Mouse (Mus musculus) frontal cortex, adult 2 months (tissue): ENCODE results near the gene Sh3d21. TPM values are rescaled to one million over a fixed set of nuclear protein-coding genes. Genes with fewer than 3 reads are reported as not detected.

Source experiments
- DNase-seq, 2 experiments: peaks; one replicate each; pipeline ENCODE4 v3.0.0; 2022; ENCODE audit warnings: low spot score in 1 of 2; ENCODE audit errors: extremely low spot score in 1 of 2
- polyA plus RNA-seq: library from polyadenylated mRNA; depleted of rRNA; stranded (reverse); fragments of >200 nt; gene quantifications from 2 replicates; pipeline ENCODE4 v1.2.3, GENCODE M21; 2012; rRNA removed

Gene Sh3d21
- polyA plus RNA-seq, 1 experiment: 1.0 TPM

DNA sequence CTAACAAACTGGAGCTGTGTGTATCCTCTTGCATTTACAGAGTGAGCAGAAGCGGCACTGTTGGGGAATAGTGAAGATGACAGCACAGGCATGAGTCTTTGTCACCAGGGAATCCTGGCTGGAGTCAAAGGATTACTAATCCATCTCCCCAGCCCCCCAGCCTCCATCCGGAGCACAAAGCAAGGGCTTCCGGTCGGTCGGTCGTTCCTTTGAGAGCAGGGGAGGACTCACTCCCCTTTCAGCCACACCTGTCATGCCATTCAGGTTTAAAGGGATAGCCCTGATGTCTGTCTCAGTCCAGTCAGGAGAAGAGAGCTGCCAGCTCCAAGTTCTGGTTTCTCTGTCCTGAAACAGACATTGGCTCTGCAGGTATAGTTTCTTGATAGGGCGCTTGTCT lies 52.1 kb downstream of the Sh3d21 start:
- DNase-seq: no peak

DNA sequence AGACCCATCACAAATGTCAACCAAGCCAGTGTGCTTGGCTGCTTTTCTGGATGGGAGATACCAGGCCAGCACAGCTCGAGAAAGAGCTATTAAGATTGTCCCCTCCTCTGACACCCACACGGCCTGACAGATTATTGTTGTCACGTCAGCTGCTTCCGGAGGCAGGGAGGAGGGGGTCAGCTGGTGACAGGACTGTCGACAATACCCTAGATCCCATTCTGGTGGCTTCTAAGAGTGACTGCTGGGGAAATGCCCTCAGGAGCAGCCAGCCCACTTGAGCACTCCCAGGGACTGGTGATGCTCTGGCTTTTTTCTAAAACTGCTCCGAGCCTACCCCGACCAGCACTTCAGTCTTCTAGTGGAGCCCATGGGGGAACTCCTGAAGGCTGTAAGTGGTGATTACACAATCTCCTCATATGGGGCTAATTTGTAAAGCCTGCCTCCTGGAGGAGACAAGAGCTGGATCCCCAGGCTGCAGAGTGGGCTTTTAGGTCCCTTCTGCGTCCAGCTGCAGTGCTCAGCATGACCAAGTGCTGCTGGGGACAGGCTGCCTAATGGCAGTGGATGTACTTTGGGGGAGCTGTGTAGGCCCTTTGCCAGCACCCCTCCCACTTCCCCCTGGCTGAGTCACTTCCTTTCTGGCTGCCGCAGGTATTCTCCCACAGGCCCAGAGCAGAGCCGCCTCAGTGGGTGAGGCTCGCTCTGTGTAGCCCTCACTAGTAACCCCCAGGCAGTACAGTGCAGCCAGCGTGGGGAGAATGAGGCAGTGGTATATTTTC lies 52.7 kb downstream of the Sh3d21 start:
- peak; percentile 56 to 88 for DNase-seq

DNA sequence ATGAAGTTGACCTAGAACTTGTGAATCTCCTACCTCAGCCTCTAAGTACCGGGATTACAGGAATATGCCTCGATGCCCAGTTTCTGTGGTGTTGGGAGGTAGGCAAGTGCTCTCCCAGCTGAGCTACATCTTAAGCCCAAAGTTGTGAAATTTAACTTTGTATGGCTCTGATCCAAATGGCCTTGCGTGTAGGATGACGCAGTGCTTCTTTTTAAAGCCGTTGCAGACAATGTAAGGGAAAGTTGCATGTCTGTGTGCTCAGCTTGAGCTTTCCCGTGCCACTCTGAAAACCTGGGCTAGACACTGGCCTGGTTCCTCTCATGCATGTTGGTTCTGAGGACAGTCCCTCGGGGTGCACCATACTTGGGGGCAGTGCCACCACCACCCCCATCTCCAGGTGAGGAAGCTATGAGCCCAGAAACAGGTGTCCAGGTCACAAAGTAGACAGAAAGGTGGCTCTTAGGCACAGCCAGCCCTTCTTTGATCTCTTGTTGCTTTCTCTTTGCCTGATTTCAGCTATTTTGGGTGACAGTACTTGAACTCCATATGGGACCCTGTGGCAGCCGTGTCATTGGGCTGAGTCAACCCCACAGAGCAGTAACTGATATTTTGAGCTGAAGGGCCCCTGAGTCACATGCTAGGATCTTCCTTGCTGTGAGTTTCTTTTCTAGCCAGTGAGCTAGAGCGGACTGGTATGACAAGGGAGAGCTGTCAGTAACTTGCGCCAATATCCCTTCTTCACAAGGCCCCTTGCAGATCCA lies 53.5 kb downstream of the Sh3d21 start:
- DNase-seq: no peak

DNA sequence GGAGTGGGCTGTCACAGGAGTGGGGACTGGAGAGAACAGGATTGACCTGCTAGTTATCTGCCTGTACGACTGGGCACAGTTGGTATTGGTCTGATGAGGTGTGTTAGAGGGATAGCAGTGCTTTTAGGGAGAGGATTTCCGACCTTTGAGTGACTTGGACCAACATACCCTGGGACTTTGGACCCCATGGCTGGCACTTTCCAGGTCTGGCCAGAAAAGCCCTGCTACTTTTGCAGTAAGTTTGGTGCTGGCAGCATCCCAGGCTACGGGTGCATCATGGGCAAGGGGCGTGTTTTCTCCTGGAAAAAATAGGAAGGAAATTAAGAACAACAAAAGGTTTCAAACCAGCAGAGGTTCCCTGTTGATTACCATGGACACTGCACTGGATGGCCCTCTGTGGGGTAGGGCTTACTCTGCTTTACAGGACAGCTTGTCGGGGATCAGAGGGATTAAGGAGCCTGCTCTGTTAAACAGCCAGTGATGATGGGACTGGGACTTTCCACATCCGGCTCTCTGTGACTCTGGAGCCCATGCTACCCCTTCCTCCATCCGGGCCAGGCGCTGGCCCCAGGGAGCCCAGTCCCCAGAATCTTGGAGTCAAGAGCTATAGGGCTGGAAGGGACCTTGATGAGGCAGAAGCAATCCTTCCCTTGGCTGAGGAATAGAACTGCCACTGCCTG lies 55.1 kb downstream of the Sh3d21 start:
- no peak for DNase-seq

DNA sequence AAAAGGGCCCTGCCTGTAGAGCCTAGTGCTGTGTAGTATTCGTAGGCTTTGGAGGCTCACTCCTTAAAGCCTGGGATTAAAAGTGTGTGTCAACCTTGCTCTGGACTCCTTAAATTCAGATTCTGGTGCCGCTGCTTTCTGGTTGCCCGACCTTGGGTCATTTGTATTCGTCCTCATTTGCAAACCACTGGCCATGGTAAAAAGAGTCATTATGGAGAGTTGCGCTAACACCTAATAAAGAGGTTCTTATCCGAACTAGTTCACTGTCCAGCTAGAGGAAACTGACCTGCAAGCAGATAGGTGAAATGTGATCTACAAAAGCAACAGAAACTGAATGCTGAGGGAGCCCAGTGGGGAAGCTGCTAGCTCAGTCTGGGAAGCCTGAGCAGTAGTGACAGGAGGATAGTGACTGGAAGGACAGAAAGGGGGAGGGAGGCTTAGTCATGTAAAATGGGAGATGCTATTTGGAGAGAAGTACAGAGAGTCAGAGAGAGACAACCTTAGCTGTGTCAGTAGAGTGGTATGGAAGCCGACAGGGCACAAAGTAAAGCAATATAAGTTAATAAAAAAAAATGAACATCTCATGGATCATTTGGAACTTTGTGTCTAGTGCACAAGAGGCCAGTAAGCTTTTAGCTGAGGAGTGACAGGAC lies 58.0 kb downstream of the Sh3d21 start:
- no peak for DNase-seq

DNA sequence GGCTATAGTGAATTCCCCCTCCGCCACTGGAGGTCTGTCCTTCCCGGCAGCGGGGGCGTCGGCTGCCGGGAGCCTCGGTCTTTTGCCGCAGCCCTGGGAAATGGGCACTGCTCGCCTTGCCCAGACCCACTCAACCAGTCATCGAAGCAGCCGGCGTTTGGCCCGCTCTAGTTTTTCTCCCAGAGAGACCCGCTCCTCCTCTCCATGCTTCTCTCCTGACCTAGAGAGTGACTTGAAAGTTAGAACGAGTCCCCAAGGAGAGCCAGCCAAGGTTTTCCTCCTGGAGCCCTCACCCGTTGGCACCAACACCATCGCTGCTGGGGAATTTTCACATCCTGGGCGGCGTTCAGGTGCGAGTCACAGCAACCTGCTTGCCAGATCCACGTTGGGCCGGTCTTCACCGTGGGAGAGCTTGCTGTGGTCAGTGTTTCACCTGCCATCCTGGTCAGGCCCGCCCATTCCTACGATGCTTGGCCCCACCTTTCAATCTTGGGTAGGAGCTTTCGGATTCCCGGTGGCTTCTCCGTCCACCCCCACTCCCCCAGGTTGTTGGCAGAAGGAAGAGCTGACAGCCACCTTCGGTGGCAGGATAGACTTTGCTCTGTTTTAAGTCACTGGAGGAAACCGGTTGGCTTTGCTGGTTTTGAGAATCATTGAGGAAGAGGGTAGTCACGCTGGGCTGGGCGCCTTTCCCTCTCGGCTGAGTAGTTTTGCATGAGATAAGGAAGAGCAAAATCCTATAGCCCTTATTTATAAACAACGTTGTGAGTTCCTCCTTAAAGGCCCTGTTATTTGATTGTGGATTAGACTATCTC lies 58.8 kb downstream of the Sh3d21 start:
- DNase-seq: no peak

DNA sequence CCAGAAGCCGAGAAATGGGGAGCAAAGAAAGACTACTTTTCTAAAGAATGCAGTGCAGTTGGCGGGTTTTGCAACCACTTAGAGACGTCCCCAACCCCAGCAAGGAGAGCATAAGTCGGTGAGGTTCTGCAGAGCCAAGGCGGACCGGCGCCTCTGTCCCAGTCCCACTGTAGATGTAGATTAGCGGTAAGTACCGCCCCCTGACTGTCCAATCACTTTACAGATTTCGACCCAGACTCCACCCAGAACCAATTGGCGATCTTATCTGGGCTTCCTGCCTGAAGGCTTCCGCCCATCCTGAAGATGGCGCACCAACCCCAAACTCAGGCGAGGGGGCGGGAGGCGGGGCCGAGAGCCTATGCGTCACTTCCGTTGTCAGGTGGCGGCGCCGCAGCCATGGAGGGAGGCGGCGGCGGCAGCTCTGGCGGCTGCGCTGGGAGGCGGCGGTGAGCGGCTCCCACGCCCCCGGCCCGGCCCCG lies 59.7 kb downstream of the Sh3d21 start, which contains the start of gene Stk40:
Stk40 (plus strand) TSS at position 368 of the 479 bp plus-strand sequence.
- DNase-seq: peak; percentile 95

DNA sequence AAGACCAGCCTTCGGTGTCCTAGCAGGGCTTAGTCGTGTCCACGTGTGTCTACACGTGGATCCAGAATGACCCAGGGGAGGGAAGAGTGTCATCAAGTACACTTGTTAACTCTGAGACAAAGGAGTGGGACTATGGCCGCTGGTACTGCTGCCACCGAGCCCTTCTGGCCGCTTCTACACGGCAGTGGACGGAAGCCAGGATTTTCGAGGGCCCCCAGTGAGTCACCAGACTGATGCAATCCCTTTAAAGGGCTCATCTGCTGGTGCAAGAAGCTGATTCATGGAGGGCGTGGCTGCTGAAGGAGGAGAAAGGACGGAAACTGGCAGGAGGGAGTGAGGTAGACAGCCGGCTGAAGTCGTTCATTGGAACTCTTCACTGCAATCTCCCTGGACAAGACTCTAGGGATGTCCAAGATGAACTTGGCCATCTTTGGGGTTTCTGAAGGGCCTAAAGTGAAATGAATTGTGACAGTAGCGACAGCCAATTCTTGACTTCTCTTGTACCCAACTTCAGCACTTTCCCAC lies 60.2 kb downstream of the Sh3d21 start:
- peak; percentile 79 to 91 for DNase-seq

DNA sequence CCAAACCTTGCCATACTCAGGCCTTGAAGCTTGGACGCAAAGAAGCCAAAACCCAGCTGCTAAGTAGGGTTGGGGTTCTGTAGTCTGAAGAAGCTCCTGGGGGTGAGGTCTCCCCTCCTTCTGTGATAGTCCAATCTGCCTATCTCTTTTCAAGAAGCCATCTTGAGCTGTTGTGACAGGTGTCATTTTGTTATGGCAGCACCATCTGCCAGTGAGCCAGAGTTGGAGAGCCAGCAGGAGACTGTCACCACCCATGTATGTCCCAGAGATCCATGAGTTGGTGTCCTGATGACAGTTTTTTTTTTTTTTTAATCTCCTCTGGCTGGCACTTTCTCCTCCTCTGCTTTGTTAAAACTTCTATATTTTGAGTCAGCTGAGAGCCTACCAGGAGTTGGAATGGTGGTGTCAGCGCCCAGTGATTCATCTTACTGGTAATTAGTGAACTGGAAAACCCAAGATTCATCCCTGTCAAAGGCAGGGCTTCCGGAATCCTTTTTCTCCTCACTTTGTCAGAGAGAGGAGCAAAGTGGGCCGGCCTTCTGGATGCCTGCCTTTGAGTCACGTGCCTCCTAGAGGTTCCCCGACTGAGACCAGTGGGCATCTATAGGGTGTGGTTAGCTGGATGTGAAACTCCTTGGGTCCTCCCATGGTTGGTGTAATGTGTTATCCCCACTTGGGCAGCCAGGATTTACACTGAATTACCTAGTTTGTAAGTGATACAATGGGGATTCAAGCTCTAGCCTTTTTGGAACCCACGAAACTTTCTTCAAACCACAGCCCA lies 61.0 kb downstream of the Sh3d21 start:
- peak in 1 of 2 experiments; percentile 72 for DNase-seq

DNA sequence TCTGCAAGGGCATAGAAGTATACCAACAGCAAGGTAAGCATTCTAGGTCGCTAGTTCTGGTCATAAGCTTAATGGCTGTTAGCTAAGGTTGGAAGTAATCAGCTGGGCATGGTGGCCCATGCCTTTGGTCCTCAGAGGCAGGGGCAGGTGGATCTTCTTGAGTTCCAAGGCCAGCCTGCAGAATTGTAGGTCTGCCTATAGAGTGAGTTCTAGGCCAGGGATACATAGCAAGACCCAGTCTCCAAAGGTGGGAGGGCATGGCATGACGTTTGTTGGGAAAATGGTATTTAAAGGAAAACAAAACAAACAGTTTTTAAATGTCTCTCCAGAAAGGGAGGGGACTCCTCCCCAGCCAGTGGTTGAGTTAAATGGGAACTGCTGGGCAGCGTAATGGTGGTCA lies 62.5 kb downstream of the Sh3d21 start:
- no peak for DNase-seq

Other genes with a start within 250 kb of the Sh3d21 start
- 5.4 and 7.2 TPM in 2 replicates for gene Csf3r, start 138.9 kb downstream of the Sh3d21 start, polyA plus RNA-seq
- 76.9 and 82.6 TPM in 2 replicates for gene Mrps15, start 116.6 kb downstream of the Sh3d21 start, polyA plus RNA-seq
- gene Oscp1, start 104.9 kb downstream of the Sh3d21 start, polyA plus RNA-seq: 19.7 and 22.3 TPM in 2 replicates
- gene Lsm10, start 66.9 kb downstream of the Sh3d21 start, polyA plus RNA-seq: 25.3 and 26.7 TPM in 2 replicates
- gene Stk40, start 59.5 kb downstream of the Sh3d21 start, polyA plus RNA-seq: 18.9 and 22.2 TPM in 2 replicates
- 8.6 and 9.3 TPM in 2 replicates for gene Eva1b, start 15.7 kb downstream of the Sh3d21 start, polyA plus RNA-seq
- 95.8 and 103 TPM in 2 replicates for gene Thrap3, start 39.3 kb upstream of the Sh3d21 start, polyA plus RNA-seq
- gene Map7d1, start 92.9 kb upstream of the Sh3d21 start, polyA plus RNA-seq: 201 and 206 TPM in 2 replicates
- 110 and 111 TPM in 2 replicates for gene Trappc3, start 98.8 kb upstream of the Sh3d21 start, polyA plus RNA-seq
- gene Col8a2, start 123.3 kb upstream of the Sh3d21 start, polyA plus RNA-seq: 0.38 and 0.50 TPM in 2 replicates
- 41.7 and 41.8 TPM in 2 replicates for gene Adprhl2, start 158.2 kb upstream of the Sh3d21 start, polyA plus RNA-seq
- gene Tekt2, start 162.2 kb upstream of the Sh3d21 start, polyA plus RNA-seq: 5.5 and 6.7 TPM in 2 replicates